Mouse (Mus musculus) forebrain, embryonic 10.5 days (tissue): ENCODE data around the gene Anln. TPM values are rescaled to one million over a fixed set of nuclear protein-coding genes. Genes with fewer than 3 reads are reported as not detected.
A peak's percentile ranks its signal among the peaks of the same experiment; 100 is the strongest.

Experiments used
- DNase-seq: peaks from one replicate; pipeline ENCODE4 v3.0.0-alpha.2; 2017; ENCODE audit warnings: low spot score; ENCODE audit errors: extremely low spot score
- H3K27ac ChIP-seq: fragments of 300-500 bp; sonication (generic); 2 replicates; pipeline ENCODE4 v1.5.1; 2016; ENCODE audit warnings: mild to moderate bottlenecking
- H3K27me3 ChIP-seq: fragments of 300-500 bp; sonication (generic); 2 replicates; pipeline ENCODE4 v1.6.1; 2016; ENCODE audit warnings: mild to moderate bottlenecking; ENCODE audit not compliant: poor library complexity, severe bottlenecking
- H3K36me3 ChIP-seq: fragments of 300-500 bp; sonication (generic); replicated peaks from 2 replicates; pipeline ENCODE4 v1.6.1; 2016; ENCODE audit warnings: mild to moderate bottlenecking, moderate library complexity
- H3K4me1 ChIP-seq: fragments of 300-500 bp; sonication (generic); 2 replicates; pipeline ENCODE4 v1.6.1; 2016
- H3K4me3 ChIP-seq: fragments of 300-500 bp; sonication (generic); 2 replicates; pipeline ENCODE4 v1.5.1; 2016; ENCODE audit warnings: mild to moderate bottlenecking, moderate library complexity
- H3K9me3 ChIP-seq: fragments of 300-500 bp; sonication (generic); 2 replicates; pipeline ENCODE4 v1.6.1; 2016; ENCODE audit warnings: mild to moderate bottlenecking, moderate library complexity
- WGBS: fragments of 180-500 bp; shearing (Covaris S2); methylation state at CpG from one replicate; pipeline ENCODE4 v1.1.7; 2016; 5-methylcytosine and 5-hydroxymethylcytosine counted together
- polyA plus RNA-seq: library from polyadenylated mRNA; unstranded; fragments of >200 nt; fragmentation: Nextera tagmentation; extraction: Ambion mirVana; gene quantifications from 2 replicates; pipeline ENCODE4 v1.2.1, GENCODE M21; 2016

Anln gene
- polyA plus RNA-seq, 1 experiment from 2014 or later = 39.2 TPM

GRCm38 (mm10) chr9:22307156-22307919 is 81.7 kb downstream of the Anln start, which contains the start of gene Zfp810:
Gene Zfp810 (minus strand): TSS chr9:22307648.
- WGBS = under 1% methylated on average over 56 of the region's 56 CpGs
- peak within 1 kb of the TSS; percentile 99 for H3K27ac ChIP-seq

GRCm38 (mm10) chr9:22306726-22307125 is 82.3 kb downstream of the Anln start:
- DNase-seq = no peak
- Histone ChIP-seq H3K27me3 (no peaks in the 10 kb centered on the region), H3K4me1 (peaks cover 12% of the 10 kb centered on the region), H3K9me3 (peaks cover 14% of the 10 kb centered on the region), H3K36me3 (peaks cover 37% of the 10 kb centered on the region), H3K27ac (peak overlapping the region; percentile 99), H3K4me3 (peak overlapping the region; percentile 98)
- 21% methylated on average over 6 of the region's 6 CpGs for WGBS

More at GRCm38 (mm10) chr9:22307156-22307919, 81.7 kb downstream of the Anln start, which contains the start of gene Zfp810:
- H3K9me3 ChIP-seq = peaks cover 18% of the 10 kb centered on the region
- peaks cover 31% of the 10 kb centered on the region for H3K36me3 ChIP-seq
- H3K27me3 ChIP-seq = no peaks in the 10 kb centered on the region
- H3K4me1 ChIP-seq = peaks cover 12% of the 10 kb centered on the region
- peak; percentile 96 for DNase-seq
- H3K4me3 ChIP-seq = peak within 1 kb of the TSS; percentile 98

GRCm38 (mm10) chr9:22302199-22302598 is 86.8 kb downstream of the Anln start:
- Histone ChIP-seq H3K4me1 (peaks cover 12% of the 10 kb centered on the region), H3K4me3 (no peak overlapping the region), H3K36me3 (peaks cover 82% of the 10 kb centered on the region), H3K27ac (no peak overlapping the region), H3K9me3 (peaks cover 9% of the 10 kb centered on the region), H3K27me3 (no peaks in the 10 kb centered on the region)
- 94% methylated on average over 1 of the region's 1 CpGs for WGBS
- no peak for DNase-seq

Other genes starting within 250 kb of the Anln start
- 53.3 and 56.9 TPM in 2 replicates for gene Pigyl, start 232.3 kb downstream of the Anln start, polyA plus RNA-seq
- gene Zfp872, start 201.1 kb downstream of the Anln start, polyA plus RNA-seq = 0.18 and 0.32 TPM in 2 replicates
- gene Zfp809, start 163.5 kb downstream of the Anln start, polyA plus RNA-seq = 11.6 and 12.1 TPM in 2 replicates
- gene Zfp599, start 129.3 kb downstream of the Anln start, polyA plus RNA-seq = 8.0 and 9.3 TPM in 2 replicates
- 22.9 and 23.5 TPM in 2 replicates for gene Zfp810, start 81.5 kb downstream of the Anln start, polyA plus RNA-seq
- 9.4 and 9.5 TPM in 2 replicates for gene 9530077C05Rik, start 22.3 kb upstream of the Anln start, polyA plus RNA-seq
- not detected in 2 replicates for gene Gm17545, start 65.1 kb upstream of the Anln start, polyA plus RNA-seq
- gene Rp9, start 80.6 kb upstream of the Anln start, polyA plus RNA-seq = 43.8 and 43.9 TPM in 2 replicates
- gene Bbs9, start 86.5 kb upstream of the Anln start, polyA plus RNA-seq = 14.6 and 14.9 TPM in 2 replicates